In genomic region chr3:40070137-40070667, GRCm38 (mm10) we compare ENCODE assay signal across 13 mouse cellular contexts.
A peak's percentile ranks its signal among the peaks of the same experiment; 100 is the strongest.
DNase-seq lines count a peak whose midpoint lies in the region; ATAC-seq lines count a peak whose summit lies in the region.
"Had no signal": no experiment of that assay in that cellular context is flagged by ENCODE, and none has a peak within 500 bp of the region (broad histone marks: within the 10 kb centered on the region; RNA-seq: fewer than 3 reads in every experiment).

No protein-coding gene starts in this region.

- H3K4me2 ChIP-seq in embryonic facial prominence, embryonic 14.5 days (ENCODE audit: low read depth, low read length) = no peak overlapping the region
- no peak overlapping the region for H3K4me2 ChIP-seq in hindbrain, embryonic 14.5 days (replicated peaks)
- no peak overlapping the region for H3K4me2 ChIP-seq in neural tube, embryonic 13.5 days

- WGBS in embryonic facial prominence, embryonic 14.5 days = 39% methylated on average over 8 of the region's 8 CpGs
- 5% methylated on average over 8 of the region's 8 CpGs for WGBS in hindbrain, embryonic 14.5 days
- 11% methylated on average over 8 of the region's 8 CpGs for WGBS in neural tube, embryonic 13.5 days

- no peaks in the 10 kb centered on the region for H3K4me1 ChIP-seq in embryonic facial prominence, embryonic 14.5 days (ENCODE audit: control insufficient read depth, insufficient read depth, low read length)
- peaks cover 7% of the 10 kb centered on the region for H3K4me1 ChIP-seq in hindbrain, embryonic 14.5 days (replicated peaks; ENCODE audit: control insufficient read depth, insufficient read depth, low read length)
- peaks cover 5% of the 10 kb centered on the region for H3K4me1 ChIP-seq in neural tube, embryonic 13.5 days (replicated peaks)
- H3K4me1 ChIP-seq: limb, embryonic 10.5 days had no signal

- H3K4me3 ChIP-seq in embryonic facial prominence, embryonic 14.5 days (ENCODE audit: low read depth, low read length) = no peak overlapping the region
- no peak overlapping the region for H3K4me3 ChIP-seq in hindbrain, embryonic 14.5 days (replicated peaks; ENCODE audit: low read length)
- no peak overlapping the region for H3K4me3 ChIP-seq in neural tube, embryonic 13.5 days
- H3K4me3 ChIP-seq: layer of hippocampus, adult 2 months; limb, embryonic 10.5 days had no signal

- H3K9me3 ChIP-seq in embryonic facial prominence, embryonic 14.5 days (ENCODE audit: control insufficient read depth, low read length) = no peaks in the 10 kb centered on the region
- no peaks in the 10 kb centered on the region for H3K9me3 ChIP-seq in hindbrain, embryonic 14.5 days (ENCODE audit: control insufficient read depth, low read length)
- H3K9me3 ChIP-seq in neural tube, embryonic 13.5 days = no peaks in the 10 kb centered on the region
- H3K9me3 ChIP-seq: limb, embryonic 10.5 days had no signal

- H3K27me3 ChIP-seq in embryonic facial prominence, embryonic 14.5 days (replicated peaks; ENCODE audit: control insufficient read depth, insufficient read depth, low read length) = no peaks in the 10 kb centered on the region
- H3K27me3 ChIP-seq in hindbrain, embryonic 14.5 days (ENCODE audit: control insufficient read depth, insufficient read depth, low read length) = no peaks in the 10 kb centered on the region
- no peaks in the 10 kb centered on the region for H3K27me3 ChIP-seq in neural tube, embryonic 13.5 days

- no peak overlapping the region for H3K27ac ChIP-seq in embryonic facial prominence, embryonic 14.5 days (replicated peaks; ENCODE audit: low read depth, low read length)
- 0 out of 2 replicates have a peak overlapping the region, but pooled peaks have one; percentile 35 for H3K27ac ChIP-seq in hindbrain, embryonic 14.5 days
- H3K27ac ChIP-seq in neural tube, embryonic 13.5 days (replicated peaks) = no peak overlapping the region
- H3K27ac ChIP-seq: layer of hippocampus, adult 2 months; limb, embryonic 10.5 days had no signal

- no peak for ATAC-seq in embryonic facial prominence, embryonic 14.5 days (ENCODE audit: low read depth)
- peak; percentile 91; the same call in 1 of the 2 replicates for ATAC-seq in hindbrain, embryonic 14.5 days (ENCODE audit: low FRiP score)
- peak; percentile 89 for ATAC-seq in neural tube, embryonic 13.5 days (ENCODE audit: low read depth)
- no peak for ATAC-seq in megakaryocyte progenitor cell, adult 5-6 weeks (replicated peaks; ENCODE audit: poor library complexity)
- ATAC-seq: activated CD4-positive, CD25-positive, alpha-beta regulatory T cell, adult 4 months; liver, postnatal 0 days had no signal

- intact Hi-C loops in heart, postnatal 14 days (cut with DNase I) = no loop called here

- no peak overlapping the region for H3K9ac ChIP-seq in embryonic facial prominence, embryonic 14.5 days (ENCODE audit: low read depth, low read length)
- H3K9ac ChIP-seq in hindbrain, embryonic 14.5 days = no peak overlapping the region
- no peak overlapping the region for H3K9ac ChIP-seq in neural tube, embryonic 13.5 days
- H3K9ac ChIP-seq: liver, postnatal 0 days had no signal

- no peaks in the 10 kb centered on the region for H3K36me3 ChIP-seq in embryonic facial prominence, embryonic 14.5 days (ENCODE audit: control insufficient read depth, insufficient read depth, low read length)
- H3K36me3 ChIP-seq in hindbrain, embryonic 14.5 days (replicated peaks; ENCODE audit: control insufficient read depth, insufficient read depth) = no peaks in the 10 kb centered on the region
- no peaks in the 10 kb centered on the region for H3K36me3 ChIP-seq in neural tube, embryonic 13.5 days
- H3K36me3 ChIP-seq: limb, embryonic 10.5 days had no signal

- DNase-seq in ZHBTc4 (ENCODE audit: low read depth, low spot score) = peak; percentile 1
- DNase-seq in embryonic facial prominence, embryonic 14.5 days (ENCODE audit: low spot score) = peak; percentile 61
- DNase-seq in hindbrain, embryonic 14.5 days (ENCODE audit: low spot score) = peak; percentile 59
- no peak for DNase-seq in frontal cortex, adult 2 months (ENCODE audit: extremely low spot score in 1 of 2, low spot score in 1 of 2)
- no peak for DNase-seq in heart, postnatal 14 days
- DNase-seq: gastrocnemius, postnatal 36 days; liver, postnatal 0 days; right cerebral cortex, adult 18-20 months had no signal

Comparison
In these comparisons a context has a peak if more than half of its experiments do, and no peak if none do; other contexts are left out.
1. DNase-seq: peak in ZHBTc4 (single experiment), embryonic facial prominence, embryonic 14.5 days (single experiment) and hindbrain, embryonic 14.5 days (single experiment); none in frontal cortex, adult 2 months (0 of 2) and heart, postnatal 14 days (0 of 2).
2. ATAC-seq: peak in hindbrain, embryonic 14.5 days (single experiment) and neural tube, embryonic 13.5 days (single experiment); none in embryonic facial prominence, embryonic 14.5 days (single experiment) and megakaryocyte progenitor cell, adult 5-6 weeks (single experiment).